Mouse (Mus musculus): Measurements from ENCODE around the gene Heca.

DNA sequence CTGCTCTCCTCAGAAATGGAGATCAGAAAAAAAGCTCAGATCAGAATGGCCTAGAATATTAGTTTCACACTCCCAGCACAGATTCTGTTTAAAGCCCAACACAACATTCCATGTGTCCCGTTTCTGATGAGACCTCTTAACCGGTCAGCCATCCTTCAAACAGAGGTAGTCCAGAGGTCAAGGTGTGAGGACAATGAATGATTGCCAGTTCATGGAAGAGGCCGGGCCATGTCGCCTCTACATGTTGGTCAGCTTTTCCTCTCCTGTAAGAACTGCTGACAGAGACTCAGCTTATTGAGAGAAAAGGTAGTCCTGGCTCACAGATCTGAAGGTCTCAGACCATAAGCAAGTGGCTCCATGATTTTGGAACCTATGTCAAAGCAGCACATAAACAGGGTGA, 118.7 kb downstream of the Heca start:
- no peak for TF ChIP-seq POLR2A (IDR thresholded peaks at IDR 0.05; ENCODE audit: low read depth, low read length)
- no peak for TF ChIP-seq CTCF (IDR thresholded peaks at IDR 0.05; ENCODE audit: extremely low read depth, insufficient read length, insufficient replicate concordance, low read depth, low read length)
